Mouse (Mus musculus): ENCODE measurements around the gene Qrsl1.
A peak's percentile ranks its signal among the peaks of the same experiment; 100 is the strongest.

The Qrsl1 gene

GRCm38 (mm10) chr10:43871458-43871857 is 30.1 kb downstream of the Qrsl1 start:
- DNase-seq (ENCODE audit: low spot score in 2 of 2) = no peak

- peak in 1 of 2 experiments; percentile 9 for DNase-seq (ENCODE audit: low spot score in 2 of 2)
These were observed 30.8 kb downstream of the Qrsl1 start for GRCm38 (mm10) chr10:43870752-43871151.

- DNase-seq (ENCODE audit: low spot score in 2 of 2) = no peak
These were observed 45.2 kb downstream of the Qrsl1 start for GRCm38 (mm10) chr10:43856351-43856750.

- no peak for DNase-seq (ENCODE audit: low spot score in 2 of 2)
These were observed 45.6 kb downstream of the Qrsl1 start for GRCm38 (mm10) chr10:43855916-43856315.

- no peak for DNase-seq (ENCODE audit: low spot score in 2 of 2)
These were observed 49.6 kb downstream of the Qrsl1 start for GRCm38 (mm10) chr10:43851898-43852297.

GRCm38 (mm10) chr10:43849478-43849877 is 52.1 kb downstream of the Qrsl1 start:
- DNase-seq (ENCODE audit: low spot score in 2 of 2) = no peak

- DNase-seq (ENCODE audit: low spot score in 2 of 2) = no peak
These were observed 55.4 kb downstream of the Qrsl1 start for GRCm38 (mm10) chr10:43846141-43846622.

GRCm38 (mm10) chr10:43845442-43845841 is 56.1 kb downstream of the Qrsl1 start:
- no peak for DNase-seq (ENCODE audit: low spot score in 2 of 2)

- DNase-seq (ENCODE audit: low spot score in 2 of 2) = no peak
These were observed 60.1 kb downstream of the Qrsl1 start for GRCm38 (mm10) chr10:43841441-43841840.

- peak in 1 of 2 experiments; percentile 6 for DNase-seq (ENCODE audit: low spot score in 2 of 2)
These were observed 68.7 kb downstream of the Qrsl1 start for GRCm38 (mm10) chr10:43832868-43833267.

- DNase-seq (ENCODE audit: low spot score in 2 of 2) = peak in 1 of 2 experiments; percentile 5
These were observed 71.1 kb downstream of the Qrsl1 start for GRCm38 (mm10) chr10:43830251-43831018.

GRCm38 (mm10) chr10:43828686-43829015 is 72.9 kb downstream of the Qrsl1 start:
- DNase-seq (ENCODE audit: low spot score in 2 of 2) = no peak

GRCm38 (mm10) chr10:43827958-43828685 is 73.4 kb downstream of the Qrsl1 start:
- no peak for DNase-seq (ENCODE audit: low spot score in 2 of 2)

GRCm38 (mm10) chr10:43826773-43827621 is 74.5 kb downstream of the Qrsl1 start:
- no peak for DNase-seq (ENCODE audit: low spot score in 2 of 2)

- no peak for DNase-seq (ENCODE audit: low spot score in 2 of 2)
These were observed 75.8 kb downstream of the Qrsl1 start for GRCm38 (mm10) chr10:43825696-43826095.

- no peak for DNase-seq (ENCODE audit: low spot score in 2 of 2)
These were observed 76.8 kb downstream of the Qrsl1 start for GRCm38 (mm10) chr10:43824713-43825112.

All from frontal cortex, postnatal 14 days (tissue).